Mouse (Mus musculus) frontal cortex, postnatal 10 days (tissue): ENCODE results near the gene Bdnf.

Source experiments
- DNase-seq, 2 experiments: peaks; one replicate each; pipeline ENCODE4 v3.0.0; 2022; ENCODE audit warnings: low spot score in 2 of 2, mixed read lengths in 1 of 2

The Bdnf gene

GRCm38 (mm10) chr2:109674532-109674931 is at the start of gene Bdnf:
Gene Bdnf, plus strand, starts transcription at chr2:109674700.
- DNase-seq, result no peak

- no peak for DNase-seq
Observed at GRCm38 (mm10) chr2:109626864-109627263, 47.6 kb upstream of the Bdnf start.

GRCm38 (mm10) chr2:109673509-109674455 is 718 bp upstream of the Bdnf start:
- DNase-seq, result no peak

GRCm38 (mm10) chr2:109675051-109675450 is 551 bp downstream of the Bdnf start:
- DNase-seq, result no peak

- peak in 1 of 2 experiments; percentile 28 for DNase-seq
Observed at GRCm38 (mm10) chr2:109675973-109676617, 1.6 kb downstream of the Bdnf start.

GRCm38 (mm10) chr2:109676618-109676974 is 2.1 kb downstream of the Bdnf start:
- DNase-seq, result no peak

GRCm38 (mm10) chr2:109677221-109678089 is 3.0 kb downstream of the Bdnf start:
- peak; percentile 37 to 47 for DNase-seq

GRCm38 (mm10) chr2:109678090-109678409 is 3.5 kb downstream of the Bdnf start:
- peak; percentile 72 to 84 for DNase-seq

- DNase-seq, result no peak
Observed at GRCm38 (mm10) chr2:109678454-109678853, 4.0 kb downstream of the Bdnf start.

GRCm38 (mm10) chr2:109679446-109679845 is 4.9 kb downstream of the Bdnf start:
- DNase-seq, result no peak

- no peak for DNase-seq
Observed at GRCm38 (mm10) chr2:109681071-109681470, 6.6 kb downstream of the Bdnf start.

- DNase-seq, result no peak
Observed at GRCm38 (mm10) chr2:109688661-109689060, 14.2 kb downstream of the Bdnf start.

GRCm38 (mm10) chr2:109692266-109693177 is 18.0 kb downstream of the Bdnf start:
- peak in 1 of 2 experiments; percentile 24 for DNase-seq

GRCm38 (mm10) chr2:109693178-109694115 is 18.9 kb downstream of the Bdnf start:
- peak in 1 of 2 experiments; percentile 37 for DNase-seq

GRCm38 (mm10) chr2:109694116-109694837 is 19.8 kb downstream of the Bdnf start:
- no peak for DNase-seq

- DNase-seq, result peak; percentile 48 to 69
Observed at GRCm38 (mm10) chr2:109694838-109695225, 20.3 kb downstream of the Bdnf start.

GRCm38 (mm10) chr2:109697151-109697550 is 22.7 kb downstream of the Bdnf start:
- DNase-seq, result no peak

GRCm38 (mm10) chr2:109700291-109700690 is 25.8 kb downstream of the Bdnf start:
- no peak for DNase-seq

GRCm38 (mm10) chr2:109703588-109703987 is 29.1 kb downstream of the Bdnf start:
- DNase-seq, result no peak
